12 mouse cellular contexts compared by ENCODE assay signal in genomic region chr11:103162132-103162531, GRCm38 (mm10). TPM values are rescaled to one million over a fixed set of nuclear protein-coding genes. Genes with fewer than 3 reads are reported as not detected.
DNase-seq lines count a peak whose midpoint lies in the region; ATAC-seq and TF ChIP-seq lines count a peak whose summit lies in the region.
"Had no signal": no experiment of that assay in that cellular context is flagged by ENCODE, and none has a peak within 500 bp of the region (broad histone marks: within the 10 kb centered on the region; RNA-seq: fewer than 3 reads in every experiment).

No protein-coding gene starts in this region.

- no peak overlapping the region for H3K27ac ChIP-seq in heart, adult 2 months
- no peak overlapping the region for H3K27ac ChIP-seq in midbrain, embryonic 11.5 days (ENCODE audit: low read depth, low read length)
- no peak overlapping the region for H3K27ac ChIP-seq in midbrain, embryonic 10.5 days (replicated peaks)
- no peak overlapping the region for H3K27ac ChIP-seq in testis, adult 2 months (ENCODE audit: control insufficient read depth, insufficient read depth, low read depth, low read length)
- H3K27ac ChIP-seq in hindbrain, embryonic 13.5 days: no peak overlapping the region
- H3K27ac ChIP-seq: embryonic facial prominence, embryonic 13.5 days had no signal

- no peaks in the 10 kb centered on the region; the same call in 1 of the 2 replicates for H3K4me1 ChIP-seq in heart, adult 2 months (ENCODE audit: control insufficient read depth, insufficient read depth, low read length)
- H3K4me1 ChIP-seq in midbrain, embryonic 11.5 days (ENCODE audit: control insufficient read depth, insufficient read depth, low read length): peaks cover 3% of the 10 kb centered on the region; the same call in 1 of the 2 replicates
- peaks cover 11% of the 10 kb centered on the region for H3K4me1 ChIP-seq in midbrain, embryonic 10.5 days
- peaks cover 11% of the 10 kb centered on the region for H3K4me1 ChIP-seq in testis, adult 2 months (ENCODE audit: control insufficient read depth, insufficient read depth, low read length)
- peaks cover 9% of the 10 kb centered on the region for H3K4me1 ChIP-seq in hindbrain, embryonic 13.5 days (replicated peaks)

- no peak overlapping the region for H3K4me2 ChIP-seq in midbrain, embryonic 11.5 days
- no peak overlapping the region for H3K4me2 ChIP-seq in hindbrain, embryonic 13.5 days
- H3K4me2 ChIP-seq: embryonic facial prominence, embryonic 13.5 days had no signal

- no peak overlapping the region for H3K4me3 ChIP-seq in heart, adult 2 months
- H3K4me3 ChIP-seq in midbrain, embryonic 11.5 days (ENCODE audit: low read depth, low read length): no peak overlapping the region
- H3K4me3 ChIP-seq in midbrain, embryonic 10.5 days: no peak overlapping the region
- no peak overlapping the region for H3K4me3 ChIP-seq in testis, adult 2 months (ENCODE audit: control insufficient read depth, low read depth, low read length)
- H3K4me3 ChIP-seq in hindbrain, embryonic 13.5 days: no peak overlapping the region
- H3K4me3 ChIP-seq: embryonic facial prominence, embryonic 13.5 days had no signal

- H3K36me3 ChIP-seq in heart, adult 2 months (ENCODE audit: control insufficient read depth, insufficient read depth, low read length): no peaks in the 10 kb centered on the region
- H3K36me3 ChIP-seq in midbrain, embryonic 11.5 days (ENCODE audit: control insufficient read depth, insufficient read depth, low read length): no peaks in the 10 kb centered on the region
- H3K36me3 ChIP-seq in midbrain, embryonic 10.5 days: no peaks in the 10 kb centered on the region
- no peaks in the 10 kb centered on the region for H3K36me3 ChIP-seq in testis, adult 2 months (ENCODE audit: control insufficient read depth, insufficient read depth, low read length)
- no peaks in the 10 kb centered on the region for H3K36me3 ChIP-seq in hindbrain, embryonic 13.5 days
- H3K36me3 ChIP-seq: embryonic facial prominence, embryonic 13.5 days had no signal

- TF ChIP-seq POLR2A in heart, adult 2 months (IDR thresholded peaks at IDR 0.05; ENCODE audit: insufficient read depth, low read depth, low read length): no peak
- no peak for TF ChIP-seq POLR2A in testis, adult 2 months (IDR thresholded peaks at IDR 0.05; ENCODE audit: control insufficient read depth, low read depth, low read length)

- no peaks in the 10 kb centered on the region for H3K79me2 ChIP-seq in heart, adult 2 months (replicated peaks; ENCODE audit: control insufficient read depth, insufficient read depth, low read length)

- in situ Hi-C loops in Patski (cut with MboI; ENCODE audit: low pct_unique_long_range_greater_than_20kb): loop anchor here (5.0 kb wide), 1 partner anchor 165 kb away; no protein-coding TSS in a partner anchor

- DNase-seq in heart, adult 2 months: no peak
- DNase-seq in heart, postnatal 36 days: no peak
- DNase-seq in midbrain, embryonic 11.5 days (ENCODE audit: low spot score, missing footprints): peak; percentile 75
- no peak for DNase-seq in midbrain, embryonic 10.5 days (ENCODE audit: low spot score)
- DNase-seq in Patski (ENCODE audit: low read depth, low spot score): no peak
- no peak for DNase-seq in gastrocnemius, postnatal 10 days
- DNase-seq: lung, postnatal 14 days had no signal

- no peak overlapping the region for H3K9ac ChIP-seq in heart, adult 2 months (ENCODE audit: low read depth, low read length)
- no peak overlapping the region for H3K9ac ChIP-seq in midbrain, embryonic 11.5 days (ENCODE audit: low read length)
- H3K9ac ChIP-seq in hindbrain, embryonic 13.5 days: no peak overlapping the region
- H3K9ac ChIP-seq: embryonic facial prominence, embryonic 13.5 days had no signal

- no peaks in the 10 kb centered on the region for H3K27me3 ChIP-seq in heart, adult 2 months (ENCODE audit: control insufficient read depth, insufficient read depth, low read length)
- H3K27me3 ChIP-seq in midbrain, embryonic 11.5 days (ENCODE audit: control insufficient read depth, insufficient read depth, low read length): no peaks in the 10 kb centered on the region
- H3K27me3 ChIP-seq in midbrain, embryonic 10.5 days (ENCODE audit: low read depth, poor library complexity, severe bottlenecking): no peaks in the 10 kb centered on the region; the same call in 1 of the 2 replicates
- no peaks in the 10 kb centered on the region for H3K27me3 ChIP-seq in Patski
- no peaks in the 10 kb centered on the region for H3K27me3 ChIP-seq in testis, adult 2 months (ENCODE audit: control insufficient read depth, insufficient read depth, low read length)
- peaks cover 4% of the 10 kb centered on the region; the same call in 1 of the 2 replicates for H3K27me3 ChIP-seq in hindbrain, embryonic 13.5 days
- H3K27me3 ChIP-seq: embryonic facial prominence, embryonic 13.5 days had no signal

- POLR2A ChIA-PET in Patski (lab: Charles Lee): no interaction called here

- intact Hi-C loops in heart, adult 2 months (cut with DNase I): no loop called here
- intact Hi-C loops in heart, postnatal 36 days (cut with DNase I): no loop called here

- TF ChIP-seq CTCF in heart, adult 2 months (IDR thresholded peaks at IDR 0.05): peak; percentile 63
- peak; percentile 78 for TF ChIP-seq CTCF in Patski (IDR thresholded peaks at IDR 0.05)
- TF ChIP-seq CTCF in testis, adult 2 months (IDR thresholded peaks at IDR 0.05; ENCODE audit: control insufficient read depth, insufficient read depth, insufficient replicate concordance, low read depth, low read length): peak; percentile 16; the same call in 1 of the 2 replicates

- H3K9me3 ChIP-seq in midbrain, embryonic 11.5 days (ENCODE audit: control insufficient read depth, low read length): no peaks in the 10 kb centered on the region; the same call in 1 of the 2 replicates
- no peaks in the 10 kb centered on the region for H3K9me3 ChIP-seq in midbrain, embryonic 10.5 days (replicated peaks)
- no peaks in the 10 kb centered on the region for H3K9me3 ChIP-seq in hindbrain, embryonic 13.5 days
- H3K9me3 ChIP-seq: embryonic facial prominence, embryonic 13.5 days had no signal

- no peak for TF ChIP-seq EP300 in heart, adult 2 months (IDR thresholded peaks at IDR 0.05; ENCODE audit: insufficient read depth, low read depth, low read length)

- 90% methylated on average over 5 of the region's 5 CpGs for WGBS in heart, adult 2 months
- WGBS in midbrain, embryonic 11.5 days: 90% methylated on average over 5 of the region's 5 CpGs
- WGBS in midbrain, embryonic 10.5 days: 88% methylated on average over 5 of the region's 5 CpGs
- WGBS in hindbrain, embryonic 13.5 days: 92% methylated on average over 5 of the region's 5 CpGs

- ATAC-seq in midbrain, embryonic 11.5 days (ENCODE audit: low FRiP score): no peak
- ATAC-seq in Patski: no peak
- ATAC-seq in hindbrain, embryonic 13.5 days (ENCODE audit: low FRiP score): no peak

- CTCF ChIA-PET in Patski (lab: Charles Lee): no interaction called here

RNA-seq across cellular contexts. Expression of gene Fmnl1, which starts 8.8 kb away (rescaled TPM):
- total RNA-seq in heart, adult 2 months (2021): 10 to 100 TPM; 12.1 to 14.5 TPM
- polyA plus RNA-seq in heart, adult 2 months (2012; rRNA removed): 12.8 and 14.2 TPM in 2 replicates
- 10 to 100 TPM; 12.4 to 20.9 TPM for total RNA-seq in heart, postnatal 36 days (2021)
- polyA plus RNA-seq in midbrain, embryonic 11.5 days (2014; fragmentation: Nextera tagmentation; extraction: Ambion mirVana): 0.65 and 0.87 TPM in 2 replicates
- polyA plus RNA-seq in midbrain, embryonic 10.5 days (2016; fragmentation: Nextera tagmentation; extraction: Ambion mirVana): 1.1 and 1.2 TPM in 2 replicates
- polyA plus RNA-seq in Patski (2021): 22.4 TPM
- 18.4 and 21.6 TPM in 2 replicates for polyA plus RNA-seq in testis, adult 2 months (2012; rRNA removed)
- total RNA-seq in gastrocnemius, postnatal 10 days (2021): 1 to 10 TPM; 6.3 to 8.9 TPM
- 3.1 and 3.3 TPM in 2 replicates for polyA plus RNA-seq in hindbrain, embryonic 13.5 days (2015; fragmentation: Nextera tagmentation; extraction: Ambion mirVana)

RNA-seq across cellular contexts. Expression of gene Hexim2, which starts 29.9 kb away (rescaled TPM):
- 1 to 10 TPM; 1.3 to 1.9 TPM for total RNA-seq in heart, adult 2 months (2021)
- 2.6 and 2.9 TPM in 2 replicates for polyA plus RNA-seq in heart, adult 2 months (2012; rRNA removed)
- total RNA-seq in heart, postnatal 36 days (2021): 1 to 10 TPM; 2.0 to 2.1 TPM
- 5.0 and 6.3 TPM in 2 replicates for polyA plus RNA-seq in midbrain, embryonic 11.5 days (2014; fragmentation: Nextera tagmentation; extraction: Ambion mirVana)
- 7.8 and 8.2 TPM in 2 replicates for polyA plus RNA-seq in midbrain, embryonic 10.5 days (2016; fragmentation: Nextera tagmentation; extraction: Ambion mirVana)
- 20.6 TPM for polyA plus RNA-seq in Patski (2021)
- polyA plus RNA-seq in testis, adult 2 months (2012; rRNA removed): 38.8 and 53.8 TPM in 2 replicates
- 1 to 10 TPM; 5.8 to 6.7 TPM for total RNA-seq in gastrocnemius, postnatal 10 days (2021)
- 21.3 and 22.3 TPM in 2 replicates for polyA plus RNA-seq in hindbrain, embryonic 13.5 days (2015; fragmentation: Nextera tagmentation; extraction: Ambion mirVana)

RNA-seq across cellular contexts. Expression of gene Hexim1, which starts 46.1 kb away (rescaled TPM):
- 10 to 100 TPM; 18.2 to 19.3 TPM for total RNA-seq in heart, adult 2 months (2021)
- polyA plus RNA-seq in heart, adult 2 months (2012; rRNA removed): 7.8 and 9.0 TPM in 2 replicates
- total RNA-seq in heart, postnatal 36 days (2021): 10 to 100 TPM; 18.0 to 20.5 TPM
- 4.6 and 5.2 TPM in 2 replicates for polyA plus RNA-seq in midbrain, embryonic 11.5 days (2014; fragmentation: Nextera tagmentation; extraction: Ambion mirVana)
- 2.3 and 2.7 TPM in 2 replicates for polyA plus RNA-seq in midbrain, embryonic 10.5 days (2016; fragmentation: Nextera tagmentation; extraction: Ambion mirVana)
- polyA plus RNA-seq in Patski (2021): 47.5 TPM
- 5.8 and 6.1 TPM in 2 replicates for polyA plus RNA-seq in testis, adult 2 months (2012; rRNA removed)
- total RNA-seq in gastrocnemius, postnatal 10 days (2021): 10 to 100 TPM; 24.0 to 26.7 TPM
- polyA plus RNA-seq in hindbrain, embryonic 13.5 days (2015; fragmentation: Nextera tagmentation; extraction: Ambion mirVana): 3.6 and 4.3 TPM in 2 replicates

RNA-seq across cellular contexts. Expression of gene 1700023F06Rik, which starts 46.2 kb away (rescaled TPM):
- not detected for total RNA-seq in heart, adult 2 months (2021)
- polyA plus RNA-seq in heart, adult 2 months (2012; rRNA removed): 0.21 TPM in 1 of 2 replicates, not detected in the other
- total RNA-seq in heart, postnatal 36 days (2021): not detected
- 0.12 and 0.14 TPM in 2 replicates for polyA plus RNA-seq in midbrain, embryonic 11.5 days (2014; fragmentation: Nextera tagmentation; extraction: Ambion mirVana)
- polyA plus RNA-seq in midbrain, embryonic 10.5 days (2016; fragmentation: Nextera tagmentation; extraction: Ambion mirVana): 0.10 and 0.11 TPM in 2 replicates
- 0.17 TPM for polyA plus RNA-seq in Patski (2021)
- polyA plus RNA-seq in testis, adult 2 months (2012; rRNA removed): 451 and 466 TPM in 2 replicates
- total RNA-seq in gastrocnemius, postnatal 10 days (2021): not detected
- polyA plus RNA-seq in hindbrain, embryonic 13.5 days (2015; fragmentation: Nextera tagmentation; extraction: Ambion mirVana): 0.87 and 1.3 TPM in 2 replicates
- total RNA-seq: adrenal gland, postnatal 36 days had no signal
- polyA plus RNA-seq: neural tube, embryonic 11.5 days had no signal

RNA-seq across cellular contexts. Expression of gene Spata32, which starts 56.1 kb away (rescaled TPM):
- total RNA-seq in heart, adult 2 months (2021): not detected
- not detected in 2 replicates for polyA plus RNA-seq in heart, adult 2 months (2012; rRNA removed)
- total RNA-seq in heart, postnatal 36 days (2021): not detected
- polyA plus RNA-seq in midbrain, embryonic 11.5 days (2014; fragmentation: Nextera tagmentation; extraction: Ambion mirVana): 0.15 TPM in 1 of 2 replicates, not detected in the other
- not detected in 2 replicates for polyA plus RNA-seq in midbrain, embryonic 10.5 days (2016; fragmentation: Nextera tagmentation; extraction: Ambion mirVana)
- polyA plus RNA-seq in Patski (2021): not detected
- polyA plus RNA-seq in testis, adult 2 months (2012; rRNA removed): 142 and 168 TPM in 2 replicates
- total RNA-seq in gastrocnemius, postnatal 10 days (2021): not detected
- 0.40 and 0.58 TPM in 2 replicates for polyA plus RNA-seq in hindbrain, embryonic 13.5 days (2015; fragmentation: Nextera tagmentation; extraction: Ambion mirVana)
- total RNA-seq: adrenal gland, postnatal 36 days had no signal
- polyA plus RNA-seq: embryonic facial prominence, embryonic 13.5 days; neural tube, embryonic 11.5 days had no signal

Comparison
In these comparisons a context has a peak if more than half of its experiments do, and no peak if none do; other contexts are left out.
1. CTCF ChIP-seq: peak in every context shown above with its lines; median percentile 78 in Patski; 63 in heart, adult 2 months; 16 in testis, adult 2 months.